Mouse (Mus musculus): Measurements from ENCODE around the gene Tnp2. TPM values are rescaled to one million over a fixed set of nuclear protein-coding genes. Genes with fewer than 3 reads are reported as not detected.

The Tnp2 gene
- polyA plus RNA-seq, 1 experiment from 2014 or later, result not detected

GRCm38 (mm10) chr16:10827269-10827668 lies 38.8 kb upstream of the Tnp2 start:
- Histone ChIP-seq H3K27ac (ENCODE audit: low read depth) (no peak overlapping the region), H3K36me3 (ENCODE audit: control insufficient read depth, insufficient read depth, low read length) (no peaks in the 10 kb centered on the region), H3K27me3 (replicated peaks; ENCODE audit: control insufficient read depth, insufficient read depth, low read length) (no peaks in the 10 kb centered on the region), H3K9ac (ENCODE audit: low read length) (no peak overlapping the region), H3K4me2 (ENCODE audit: low read length) (no peak overlapping the region), H3K9me3 (ENCODE audit: control insufficient read depth, low read length) (no peaks in the 10 kb centered on the region), H3K4me3 (ENCODE audit: low read depth, low read length) (no peak overlapping the region), H3K4me1 (replicated peaks; ENCODE audit: control insufficient read depth, insufficient read depth, low read length) (no peaks in the 10 kb centered on the region)
- ATAC-seq (replicated peaks; ENCODE audit: low FRiP score, low TSS enrichment, low read depth), result no peak
- DNase-seq (ENCODE audit: low spot score), result no peak
- 83% methylated on average over 9 of the region's 9 CpGs for WGBS

DNA sequence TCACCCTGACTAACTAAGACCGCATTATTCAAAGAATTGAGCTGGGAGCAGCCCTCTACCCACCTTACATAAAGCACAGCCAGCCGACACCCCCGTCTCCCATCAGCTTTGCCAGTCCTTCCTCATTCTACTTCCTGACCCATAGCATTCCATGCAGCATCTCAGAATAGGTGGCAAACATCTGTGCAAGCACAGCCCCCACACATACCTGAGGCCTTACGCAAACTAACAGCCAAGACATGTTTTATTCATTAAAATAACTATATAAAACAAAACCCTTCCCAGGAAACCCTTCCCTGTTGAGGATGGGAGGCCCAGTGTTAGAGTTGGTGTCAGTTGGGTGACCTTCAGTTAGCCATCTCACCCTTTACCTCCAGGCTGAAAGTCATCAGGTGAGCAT lies 37.4 kb upstream of the Tnp2 start:
- no peak overlapping the region for H3K27ac ChIP-seq (ENCODE audit: low read depth)
- H3K9ac ChIP-seq (ENCODE audit: low read length), result no peak overlapping the region
- 79% methylated on average over 4 of the region's 4 CpGs for WGBS
- ATAC-seq (replicated peaks; ENCODE audit: low FRiP score, low TSS enrichment, low read depth) (no peak), DNase-seq (ENCODE audit: low spot score) (no peak)
- H3K4me3 ChIP-seq (ENCODE audit: low read depth, low read length), result no peak overlapping the region
- H3K27me3 ChIP-seq (replicated peaks; ENCODE audit: control insufficient read depth, insufficient read depth, low read length), result no peaks in the 10 kb centered on the region
- no peaks in the 10 kb centered on the region for H3K36me3 ChIP-seq (ENCODE audit: control insufficient read depth, insufficient read depth, low read length)
- no peaks in the 10 kb centered on the region; the same call in 1 of the 2 replicates for H3K4me1 ChIP-seq (replicated peaks; ENCODE audit: control insufficient read depth, insufficient read depth, low read length)
- no peak overlapping the region for H3K4me2 ChIP-seq (ENCODE audit: low read length)
- no peaks in the 10 kb centered on the region for H3K9me3 ChIP-seq (ENCODE audit: control insufficient read depth, low read length)

DNA sequence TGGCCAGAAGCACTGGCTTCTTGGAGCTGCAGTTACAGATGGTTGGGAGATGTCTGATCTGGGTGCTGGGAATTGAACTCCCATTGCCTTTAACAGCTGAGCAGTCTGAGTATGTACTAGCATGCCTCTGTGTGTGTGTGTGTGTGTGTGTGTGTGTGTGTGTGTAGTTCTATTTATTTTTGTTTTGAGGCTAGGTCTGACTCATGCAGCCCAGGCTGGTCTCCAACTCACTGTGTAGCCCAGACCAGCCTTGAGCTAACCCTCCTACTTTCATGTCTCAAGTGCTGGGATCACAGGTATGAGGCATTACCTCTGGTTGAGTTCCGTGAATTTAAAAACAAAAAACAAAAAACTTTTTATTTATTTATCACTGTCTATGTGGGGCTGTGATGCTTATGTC lies 36.1 kb upstream of the Tnp2 start:
- H3K27me3 ChIP-seq (replicated peaks; ENCODE audit: control insufficient read depth, insufficient read depth, low read length), result no peaks in the 10 kb centered on the region
- WGBS, result 86% methylated on average over 1 of the region's 1 CpGs
- DNase-seq (ENCODE audit: low spot score) (no peak), ATAC-seq (replicated peaks; ENCODE audit: low FRiP score, low TSS enrichment, low read depth) (no peak)
- no peak overlapping the region for H3K27ac ChIP-seq (ENCODE audit: low read depth)
- no peaks in the 10 kb centered on the region for H3K36me3 ChIP-seq (ENCODE audit: control insufficient read depth, insufficient read depth, low read length)
- H3K9me3 ChIP-seq (ENCODE audit: control insufficient read depth, low read length), result no peaks in the 10 kb centered on the region
- no peak overlapping the region for H3K4me2 ChIP-seq (ENCODE audit: low read length)
- no peaks in the 10 kb centered on the region; the same call in 1 of the 2 replicates for H3K4me1 ChIP-seq (replicated peaks; ENCODE audit: control insufficient read depth, insufficient read depth, low read length)
- H3K4me3 ChIP-seq (ENCODE audit: low read depth, low read length), result no peak overlapping the region
- no peak overlapping the region for H3K9ac ChIP-seq (ENCODE audit: low read length)

DNA sequence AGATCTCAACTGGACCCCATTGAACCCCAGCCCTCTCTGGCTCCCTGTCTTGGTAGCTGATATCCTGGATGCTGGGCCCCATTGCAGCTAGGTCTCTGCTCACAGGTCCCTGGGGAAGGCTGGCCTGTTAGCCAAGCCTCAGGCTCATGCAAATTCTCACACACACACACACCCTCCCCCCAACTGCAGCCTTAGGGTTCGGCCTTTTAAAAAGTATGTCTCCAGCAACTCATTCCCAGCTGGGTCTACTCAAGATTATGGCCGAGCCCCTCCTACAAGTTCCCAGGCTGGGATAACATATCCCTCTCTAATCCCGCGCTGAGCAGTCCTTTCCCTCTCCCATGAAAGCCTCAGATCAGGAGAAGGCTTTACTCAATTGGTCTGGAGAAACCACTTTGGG lies 32.9 kb upstream of the Tnp2 start:
- ATAC-seq (replicated peaks; ENCODE audit: low FRiP score, low TSS enrichment, low read depth) (0 out of 2 replicates have a peak, but pooled peaks have one; percentile 32), DNase-seq (ENCODE audit: low spot score) (no peak)
- Histone ChIP-seq H3K27me3 (replicated peaks; ENCODE audit: control insufficient read depth, insufficient read depth, low read length) (no peaks in the 10 kb centered on the region), H3K9ac (ENCODE audit: low read length) (no peak overlapping the region), H3K36me3 (ENCODE audit: control insufficient read depth, insufficient read depth, low read length) (no peaks in the 10 kb centered on the region), H3K9me3 (ENCODE audit: control insufficient read depth, low read length) (no peaks in the 10 kb centered on the region), H3K4me3 (ENCODE audit: low read depth, low read length) (no peak overlapping the region), H3K4me1 (replicated peaks; ENCODE audit: control insufficient read depth, insufficient read depth, low read length) (no peaks in the 10 kb centered on the region; the same call in 1 of the 2 replicates), H3K27ac (ENCODE audit: low read depth) (no peak overlapping the region), H3K4me2 (ENCODE audit: low read length) (no peak overlapping the region)
- 47% methylated on average over 4 of the region's 4 CpGs for WGBS

GRCm38 (mm10) chr16:10819966-10820365 lies 31.5 kb upstream of the Tnp2 start:
- Histone ChIP-seq H3K4me1 (replicated peaks; ENCODE audit: control insufficient read depth, insufficient read depth, low read length) (no peaks in the 10 kb centered on the region; the same call in 1 of the 2 replicates), H3K9me3 (ENCODE audit: control insufficient read depth, low read length) (no peaks in the 10 kb centered on the region), H3K4me3 (ENCODE audit: low read depth, low read length) (no peak overlapping the region), H3K4me2 (ENCODE audit: low read length) (no peak overlapping the region), H3K9ac (ENCODE audit: low read length) (no peak overlapping the region), H3K36me3 (ENCODE audit: control insufficient read depth, insufficient read depth, low read length) (no peaks in the 10 kb centered on the region), H3K27me3 (replicated peaks; ENCODE audit: control insufficient read depth, insufficient read depth, low read length) (no peaks in the 10 kb centered on the region), H3K27ac (ENCODE audit: low read depth) (no peak overlapping the region)
- DNase-seq (ENCODE audit: low spot score) (no peak), ATAC-seq (replicated peaks; ENCODE audit: low FRiP score, low TSS enrichment, low read depth) (no peak)
- 72% methylated on average over 3 of the region's 3 CpGs for WGBS

GRCm38 (mm10) chr16:10818579-10819135 lies 30.2 kb upstream of the Tnp2 start:
- Histone ChIP-seq H3K4me1 (replicated peaks; ENCODE audit: control insufficient read depth, insufficient read depth, low read length) (no peaks in the 10 kb centered on the region; the same call in 1 of the 2 replicates), H3K4me2 (ENCODE audit: low read length) (no peak overlapping the region), H3K27me3 (replicated peaks; ENCODE audit: control insufficient read depth, insufficient read depth, low read length) (no peaks in the 10 kb centered on the region), H3K4me3 (ENCODE audit: low read depth, low read length) (no peak overlapping the region), H3K36me3 (ENCODE audit: control insufficient read depth, insufficient read depth, low read length) (no peaks in the 10 kb centered on the region), H3K9ac (ENCODE audit: low read length) (no peak overlapping the region), H3K27ac (ENCODE audit: low read depth) (no peak overlapping the region), H3K9me3 (ENCODE audit: control insufficient read depth, low read length) (no peaks in the 10 kb centered on the region)
- 88% methylated on average over 4 of the region's 4 CpGs for WGBS
- DNase-seq (ENCODE audit: low spot score) (no peak), ATAC-seq (replicated peaks; ENCODE audit: low FRiP score, low TSS enrichment, low read depth) (no peak)

- Histone ChIP-seq H3K27ac (ENCODE audit: low read depth) (no peak overlapping the region), H3K4me1 (replicated peaks; ENCODE audit: control insufficient read depth, insufficient read depth, low read length) (no peaks in the 10 kb centered on the region), H3K27me3 (replicated peaks; ENCODE audit: control insufficient read depth, insufficient read depth, low read length) (no peaks in the 10 kb centered on the region), H3K9ac (ENCODE audit: low read length) (no peak overlapping the region), H3K4me3 (ENCODE audit: low read depth, low read length) (no peak overlapping the region), H3K4me2 (ENCODE audit: low read length) (no peak overlapping the region), H3K36me3 (ENCODE audit: control insufficient read depth, insufficient read depth, low read length) (no peaks in the 10 kb centered on the region), H3K9me3 (ENCODE audit: control insufficient read depth, low read length) (no peaks in the 10 kb centered on the region)
- WGBS, result 69% methylated on average over 4 of the region's 4 CpGs
- DNase-seq (ENCODE audit: low spot score) (no peak), ATAC-seq (replicated peaks; ENCODE audit: low FRiP score, low TSS enrichment, low read depth) (0 out of 2 replicates have a peak, but pooled peaks have one; percentile 23)
These were observed 26.4 kb upstream of the Tnp2 start for GRCm38 (mm10) chr16:10814864-10815263.

DNA sequence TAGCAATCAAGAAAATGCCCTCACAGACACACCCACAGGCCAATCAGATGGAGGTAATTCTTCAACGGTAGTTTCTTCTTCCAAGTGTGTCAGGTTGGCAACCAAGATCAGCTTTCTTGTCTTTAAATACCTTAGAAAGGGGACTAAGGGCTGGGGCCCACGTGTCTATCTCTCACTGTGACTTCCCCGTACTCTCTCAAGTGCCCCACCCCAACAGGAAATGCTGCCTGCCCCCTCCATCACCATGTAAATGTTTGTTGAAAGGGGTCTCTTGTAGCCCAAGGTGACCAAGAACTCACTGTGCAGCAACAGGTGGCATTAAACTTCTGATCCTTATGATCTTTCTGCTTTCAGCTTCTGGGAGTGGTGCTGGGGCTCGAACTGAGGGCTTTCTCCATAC lies 25.3 kb upstream of the Tnp2 start:
- Histone ChIP-seq H3K36me3 (ENCODE audit: control insufficient read depth, insufficient read depth, low read length) (no peaks in the 10 kb centered on the region), H3K4me3 (ENCODE audit: low read depth, low read length) (no peak overlapping the region), H3K9me3 (ENCODE audit: control insufficient read depth, low read length) (no peaks in the 10 kb centered on the region), H3K4me2 (ENCODE audit: low read length) (no peak overlapping the region), H3K4me1 (replicated peaks; ENCODE audit: control insufficient read depth, insufficient read depth, low read length) (no peaks in the 10 kb centered on the region), H3K9ac (ENCODE audit: low read length) (no peak overlapping the region), H3K27ac (ENCODE audit: low read depth) (no peak overlapping the region), H3K27me3 (replicated peaks; ENCODE audit: control insufficient read depth, insufficient read depth, low read length) (no peaks in the 10 kb centered on the region)
- 82% methylated on average over 4 of the region's 4 CpGs for WGBS
- no peak for DNase-seq (ENCODE audit: low spot score)
- ATAC-seq (replicated peaks; ENCODE audit: low FRiP score, low TSS enrichment, low read depth), result no peak

- H3K27ac ChIP-seq (ENCODE audit: low read depth), result no peak within 1 kb of the TSS
- H3K27me3 ChIP-seq (replicated peaks; ENCODE audit: control insufficient read depth, insufficient read depth, low read length), result no peaks in the 10 kb centered on the region
- H3K36me3 ChIP-seq (ENCODE audit: control insufficient read depth, insufficient read depth, low read length), result no peaks in the 10 kb centered on the region
- ATAC-seq (replicated peaks; ENCODE audit: low FRiP score, low TSS enrichment, low read depth) (no peak), DNase-seq (ENCODE audit: low spot score) (no peak)
- 62% methylated on average over 2 of the region's 2 CpGs for WGBS
- no peak within 1 kb of the TSS for H3K4me3 ChIP-seq (ENCODE audit: low read depth, low read length)
- H3K4me1 ChIP-seq (replicated peaks; ENCODE audit: control insufficient read depth, insufficient read depth, low read length), result no peaks in the 10 kb centered on the region
- H3K9ac ChIP-seq (ENCODE audit: low read length), result no peak within 1 kb of the TSS
- no peak within 1 kb of the TSS for H3K4me2 ChIP-seq (ENCODE audit: low read length)
- no peaks in the 10 kb centered on the region for H3K9me3 ChIP-seq (ENCODE audit: control insufficient read depth, low read length)
These were observed 24.5 kb upstream of the Tnp2 start, which contains the start of gene Gm11172 for GRCm38 (mm10) chr16:10812865-10813371. Gene Gm11172, plus strand, starts transcription at chr16:10812915.

Data from intestine, embryonic 14.5 days (tissue).